Mouse (Mus musculus): Measurements from ENCODE around the gene Obsl1. TPM values are rescaled to one million over a fixed set of nuclear protein-coding genes. Genes with fewer than 3 reads are reported as not detected.

Gene Obsl1
- polyA plus RNA-seq, 1 experiment = 6.2 TPM

DNA sequence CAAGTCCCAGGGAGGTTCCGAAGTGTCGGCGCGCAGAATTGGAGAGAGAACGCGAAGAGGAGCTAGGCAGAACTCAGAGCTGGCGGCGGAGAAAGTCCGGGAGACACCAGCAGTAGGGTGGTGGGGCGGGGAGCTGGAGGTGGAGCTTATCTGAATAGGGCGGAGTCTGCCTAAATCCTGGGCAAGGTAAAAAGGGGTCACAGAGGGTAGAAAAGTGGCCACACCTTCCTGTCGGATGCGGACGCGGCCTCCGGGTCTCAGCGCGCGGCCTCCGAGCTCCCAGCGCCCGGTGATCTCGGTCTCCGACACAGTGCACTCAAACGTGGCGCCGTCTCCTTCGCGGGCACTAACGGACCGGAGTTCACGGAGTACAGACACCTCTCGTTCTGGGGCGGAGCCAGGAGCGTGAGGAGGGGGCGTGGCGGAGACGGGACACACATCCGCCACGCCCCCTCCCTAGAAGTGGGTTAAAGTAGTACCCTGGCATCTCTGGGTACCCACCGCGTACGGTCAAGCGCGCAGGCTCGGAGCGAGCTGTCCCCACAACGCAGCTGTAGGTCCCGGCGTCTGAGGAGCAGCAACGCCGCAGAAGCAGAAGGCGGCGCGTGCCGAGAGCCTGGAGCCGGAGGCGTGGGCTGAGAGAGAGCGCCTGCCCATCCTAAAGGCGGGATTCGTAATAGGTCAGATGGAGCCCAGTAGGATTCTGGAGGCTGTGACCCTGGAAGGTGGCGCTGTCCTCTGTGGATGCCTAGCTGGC, 18.7 kb downstream of the Obsl1 start:
- no peak for TF ChIP-seq CTCF (IDR thresholded peaks at IDR 0.05; ENCODE audit: control insufficient read depth, insufficient read depth, low read length)
- TF ChIP-seq POLR2A (IDR thresholded peaks at IDR 0.05; ENCODE audit: borderline replicate concordance, control insufficient read depth, low read depth, low read length) = no peak; the same call in 1 of the 2 replicates
- H3K27ac ChIP-seq (ENCODE audit: control insufficient read depth, insufficient read depth, low read depth, low read length, poor library complexity) = no peak overlapping the region
- H3K4me1 ChIP-seq (ENCODE audit: control insufficient read depth, insufficient read depth, low read length) = no peaks in the 10 kb centered on the region; the same call in 1 of the 2 replicates
- H3K4me3 ChIP-seq (replicated peaks; ENCODE audit: control insufficient read depth, low read depth, low read length) = no peak overlapping the region
- 1% methylated on average over 62 of the region's 62 CpGs for WGBS

- WGBS = 3% methylated on average over 13 of the region's 13 CpGs
- Histone ChIP-seq H3K27ac (ENCODE audit: control insufficient read depth, insufficient read depth, low read depth, low read length, poor library complexity) (no peak overlapping the region), H3K4me3 (replicated peaks; ENCODE audit: control insufficient read depth, low read depth, low read length) (no peak overlapping the region), H3K4me1 (ENCODE audit: control insufficient read depth, insufficient read depth, low read length) (no peaks in the 10 kb centered on the region; the same call in 1 of the 2 replicates)
- TF ChIP-seq CTCF (IDR thresholded peaks at IDR 0.05; ENCODE audit: control insufficient read depth, insufficient read depth, low read length) (no peak), POLR2A (IDR thresholded peaks at IDR 0.05; ENCODE audit: borderline replicate concordance, control insufficient read depth, low read depth, low read length) (no peak)
These were observed 19.2 kb downstream of the Obsl1 start for GRCm38 (mm10) chr1:75487040-75487404.

GRCm38 (mm10) chr1:75486561-75486960, 19.7 kb downstream of the Obsl1 start:
- Histone ChIP-seq H3K4me3 (replicated peaks; ENCODE audit: control insufficient read depth, low read depth, low read length) (no peak overlapping the region), H3K4me1 (ENCODE audit: control insufficient read depth, insufficient read depth, low read length) (no peaks in the 10 kb centered on the region; the same call in 1 of the 2 replicates), H3K27ac (ENCODE audit: control insufficient read depth, insufficient read depth, low read depth, low read length, poor library complexity) (no peak overlapping the region)
- TF ChIP-seq CTCF (IDR thresholded peaks at IDR 0.05; ENCODE audit: control insufficient read depth, insufficient read depth, low read length) (no peak), POLR2A (IDR thresholded peaks at IDR 0.05; ENCODE audit: borderline replicate concordance, control insufficient read depth, low read depth, low read length) (no peak)
- 6% methylated on average over 24 of the region's 24 CpGs for WGBS

DNA sequence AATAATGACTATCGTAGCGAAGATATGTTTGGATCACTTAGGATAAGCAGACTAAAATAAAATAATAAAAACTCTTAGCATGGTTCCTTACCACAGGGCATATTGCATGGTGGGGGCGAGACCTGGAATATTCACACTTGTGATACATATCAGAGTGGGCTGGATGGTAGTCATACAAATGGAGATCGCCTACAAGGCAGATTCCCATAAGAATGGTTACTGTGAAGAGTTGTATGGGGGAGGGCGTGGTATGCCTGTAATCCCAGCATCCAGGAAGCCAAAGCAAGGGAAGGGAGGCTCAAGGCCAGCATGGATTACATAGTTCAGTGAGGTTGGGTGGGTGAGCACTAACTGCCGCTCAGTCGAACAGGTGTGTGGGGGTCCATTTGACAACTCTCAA, 25.5 kb downstream of the Obsl1 start:
- 78% methylated on average over 7 of the region's 7 CpGs for WGBS
- TF ChIP-seq CTCF (IDR thresholded peaks at IDR 0.05; ENCODE audit: control insufficient read depth, insufficient read depth, low read length) (no peak), POLR2A (IDR thresholded peaks at IDR 0.05; ENCODE audit: borderline replicate concordance, control insufficient read depth, low read depth, low read length) (no peak)

GRCm38 (mm10) chr1:75480036-75480435, 26.2 kb downstream of the Obsl1 start:
- Histone ChIP-seq H3K4me3 (replicated peaks; ENCODE audit: control insufficient read depth, low read depth, low read length) (no peak overlapping the region), H3K27ac (ENCODE audit: control insufficient read depth, insufficient read depth, low read depth, low read length, poor library complexity) (no peak overlapping the region)

More for the DNA sequence above, 25.5 kb downstream of the Obsl1 start:
- no peak overlapping the region for H3K27ac ChIP-seq (ENCODE audit: control insufficient read depth, insufficient read depth, low read depth, low read length, poor library complexity)
- H3K4me1 ChIP-seq (ENCODE audit: control insufficient read depth, insufficient read depth, low read length) = no peaks in the 10 kb centered on the region; the same call in 1 of the 2 replicates
- H3K4me3 ChIP-seq (replicated peaks; ENCODE audit: control insufficient read depth, low read depth, low read length) = no peak overlapping the region

DNA sequence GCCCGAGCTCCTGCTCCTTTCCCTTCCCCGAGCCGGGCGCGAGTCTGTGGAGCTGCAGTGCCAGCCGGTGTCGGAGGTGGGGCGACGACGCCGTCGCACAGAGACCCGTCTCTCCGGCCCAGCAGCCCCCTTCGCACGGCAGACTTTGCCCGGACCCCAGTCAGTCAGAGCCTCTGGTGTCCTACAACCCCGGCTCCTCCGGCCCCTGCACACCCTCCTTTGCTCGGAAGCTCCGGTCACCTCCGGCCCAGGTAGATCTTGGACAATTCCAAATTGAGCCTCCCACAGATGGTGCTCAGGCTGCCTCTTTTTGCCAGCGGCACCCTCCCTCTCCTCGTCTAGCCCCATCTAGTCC, 26.6 kb downstream of the Obsl1 start:
- WGBS = 2% methylated on average over 24 of the region's 24 CpGs
- no peak overlapping the region for H3K4me3 ChIP-seq (replicated peaks; ENCODE audit: control insufficient read depth, low read depth, low read length)
- no peaks in the 10 kb centered on the region; the same call in 1 of the 2 replicates for H3K4me1 ChIP-seq (ENCODE audit: control insufficient read depth, insufficient read depth, low read length)
- TF ChIP-seq CTCF (IDR thresholded peaks at IDR 0.05; ENCODE audit: control insufficient read depth, insufficient read depth, low read length) (no peak), POLR2A (IDR thresholded peaks at IDR 0.05; ENCODE audit: borderline replicate concordance, control insufficient read depth, low read depth, low read length) (no peak)
- no peak overlapping the region for H3K27ac ChIP-seq (ENCODE audit: control insufficient read depth, insufficient read depth, low read depth, low read length, poor library complexity)

More at GRCm38 (mm10) chr1:75480036-75480435, 26.2 kb downstream of the Obsl1 start:
- 22% methylated on average over 13 of the region's 13 CpGs for WGBS
- TF ChIP-seq CTCF (IDR thresholded peaks at IDR 0.05; ENCODE audit: control insufficient read depth, insufficient read depth, low read length) (no peak), POLR2A (IDR thresholded peaks at IDR 0.05; ENCODE audit: borderline replicate concordance, control insufficient read depth, low read depth, low read length) (no peak)
- H3K4me1 ChIP-seq (ENCODE audit: control insufficient read depth, insufficient read depth, low read length) = no peaks in the 10 kb centered on the region; the same call in 1 of the 2 replicates

GRCm38 (mm10) chr1:75478916-75479634, 27.2 kb downstream of the Obsl1 start, which contains the start of the genes Chpf and Tmem198:
Gene Chpf (minus strand): TSS chr1:75479307.
Gene Tmem198 (plus strand): TSS chr1:75479532.
- TF ChIP-seq POLR2A (IDR thresholded peaks at IDR 0.05; ENCODE audit: borderline replicate concordance, control insufficient read depth, low read depth, low read length) = peak; percentile 12; the same call in 1 of the 2 replicates
- no peak for TF ChIP-seq CTCF (IDR thresholded peaks at IDR 0.05; ENCODE audit: control insufficient read depth, insufficient read depth, low read length)
- under 1% methylated on average over 72 of the region's 76 CpGs for WGBS
- H3K4me3 ChIP-seq (replicated peaks; ENCODE audit: control insufficient read depth, low read depth, low read length) = peak within 1 kb of the TSS; percentile 70
- peak within 1 kb of the TSS; percentile 26; the same call in 1 of the 2 replicates for H3K27ac ChIP-seq (ENCODE audit: control insufficient read depth, insufficient read depth, low read depth, low read length, poor library complexity)
- no peaks in the 10 kb centered on the region; the same call in 1 of the 2 replicates for H3K4me1 ChIP-seq (ENCODE audit: control insufficient read depth, insufficient read depth, low read length)

- H3K4me3 ChIP-seq (replicated peaks; ENCODE audit: control insufficient read depth, low read depth, low read length) = peak overlapping the region; percentile 70
These were observed 27.8 kb downstream of the Obsl1 start for GRCm38 (mm10) chr1:75478497-75478896.

More at GRCm38 (mm10) chr1:75478497-75478896, 27.8 kb downstream of the Obsl1 start:
- TF ChIP-seq CTCF (IDR thresholded peaks at IDR 0.05; ENCODE audit: control insufficient read depth, insufficient read depth, low read length) = no peak
- TF ChIP-seq POLR2A (IDR thresholded peaks at IDR 0.05; ENCODE audit: borderline replicate concordance, control insufficient read depth, low read depth, low read length) = no peak
- Histone ChIP-seq H3K4me1 (ENCODE audit: control insufficient read depth, insufficient read depth, low read length) (no peaks in the 10 kb centered on the region; the same call in 1 of the 2 replicates), H3K27ac (ENCODE audit: control insufficient read depth, insufficient read depth, low read depth, low read length, poor library complexity) (peak overlapping the region; percentile 26; the same call in 1 of the 2 replicates)
- under 1% methylated on average over 25 of the region's 25 CpGs for WGBS
